Mouse (Mus musculus) hematopoietic stem cell, adult 5-6 weeks (primary cell): ENCODE results near the gene Tmem117. TPM values are rescaled to one million over a fixed set of nuclear protein-coding genes. Genes with fewer than 3 reads are reported as not detected.

ENCODE experiments used
- ATAC-seq, 2 experiments: fragments of 125-278 bp in 1 of 2; replicated peaks in 1 of 2; 2 replicates each; pipeline ENCODE4 v1.8.0; 2016 to 2017; ENCODE audit warnings: inconsistent platforms in 2 of 2, mild to moderate bottlenecking in 2 of 2, moderate number of reproducible peaks in 2 of 2, low read depth in 1 of 2, moderate TSS enrichment in 1 of 2; ENCODE audit not compliant: low FRiP score in 2 of 2, poor library complexity in 2 of 2, severe bottlenecking in 2 of 2, insufficient read depth in 1 of 2, low TSS enrichment in 1 of 2
- total RNA-seq: library from RNA; stranded (forward); fragments of 172-1452, 232-1000 nt; gene quantifications from 2 replicates; pipeline ENCODE4 v1.2.3, GENCODE M21; 2017

Tmem117 gene
- total RNA-seq, 1 experiment from 2014 or later: not detected

DNA sequence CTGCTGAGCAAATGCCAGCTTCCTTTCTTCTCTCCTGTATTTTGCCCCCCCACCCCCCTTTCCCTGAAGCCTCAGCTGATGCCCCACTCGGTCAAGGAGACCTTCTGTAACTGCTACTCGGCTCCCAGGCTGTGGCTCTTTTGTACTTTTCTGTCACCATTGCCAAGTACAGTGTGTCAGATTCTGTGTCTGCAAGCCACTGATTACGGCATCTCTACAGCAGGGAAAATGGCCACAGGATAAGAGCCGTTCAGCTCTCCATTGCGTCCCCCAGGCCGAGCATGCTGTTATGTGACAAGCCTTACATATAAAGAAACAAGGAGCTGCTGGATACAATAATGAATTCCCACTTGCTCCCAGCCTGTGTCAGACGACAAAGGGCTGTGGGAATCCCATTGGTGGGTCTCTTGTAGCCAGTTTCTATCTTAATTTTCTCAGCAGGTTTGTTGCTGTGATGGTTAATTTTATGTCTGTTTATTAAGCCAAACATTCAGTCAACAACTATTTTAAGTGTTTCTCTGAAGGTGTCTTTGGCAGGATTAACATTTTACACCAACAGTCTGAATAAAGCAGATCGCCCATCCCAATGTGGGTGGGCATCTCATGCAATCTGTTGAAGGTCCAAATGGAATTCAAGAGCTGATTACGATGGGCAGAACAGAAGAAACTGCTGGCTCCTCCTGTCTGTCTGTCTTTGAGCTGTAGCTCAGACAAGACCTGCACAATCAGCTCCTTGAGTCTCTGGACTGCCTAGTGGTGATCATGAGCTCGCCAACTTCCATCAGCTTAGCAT lies 508.2 kb downstream of the Tmem117 start:
- ATAC-seq: no peak

DNA sequence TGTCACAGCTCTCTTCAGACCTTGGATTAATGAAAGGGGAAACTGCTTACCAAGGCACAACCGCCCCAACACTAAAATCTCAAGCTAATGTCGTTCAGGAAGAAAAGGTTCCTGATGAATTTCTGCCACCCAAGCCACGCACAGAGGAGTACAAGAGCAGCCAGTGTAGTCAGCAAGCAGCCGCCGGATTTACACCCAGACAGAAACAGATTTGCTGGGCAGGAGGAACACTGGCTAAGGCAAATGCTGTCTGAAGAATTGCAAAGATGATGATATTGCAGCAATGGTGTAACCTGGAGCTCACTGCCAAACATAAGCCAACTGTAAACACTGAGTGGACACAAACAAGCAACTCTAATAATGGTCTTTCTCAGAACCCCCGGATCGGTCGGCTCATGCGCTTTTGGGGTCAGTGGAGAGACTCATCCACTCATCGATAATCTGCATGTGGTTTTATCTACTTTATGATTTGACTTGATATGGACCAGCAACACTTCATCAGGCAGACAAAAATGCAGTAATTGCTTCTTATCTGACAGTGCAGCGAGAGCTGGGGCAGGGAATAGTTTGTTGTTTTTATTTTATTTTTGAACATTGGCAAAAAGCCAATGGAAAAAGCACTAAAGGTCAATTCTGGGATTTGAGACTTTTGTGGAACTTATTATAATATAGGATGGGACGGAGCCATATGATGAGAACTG lies 509.8 kb downstream of the Tmem117 start:
- ATAC-seq: no peak

DNA sequence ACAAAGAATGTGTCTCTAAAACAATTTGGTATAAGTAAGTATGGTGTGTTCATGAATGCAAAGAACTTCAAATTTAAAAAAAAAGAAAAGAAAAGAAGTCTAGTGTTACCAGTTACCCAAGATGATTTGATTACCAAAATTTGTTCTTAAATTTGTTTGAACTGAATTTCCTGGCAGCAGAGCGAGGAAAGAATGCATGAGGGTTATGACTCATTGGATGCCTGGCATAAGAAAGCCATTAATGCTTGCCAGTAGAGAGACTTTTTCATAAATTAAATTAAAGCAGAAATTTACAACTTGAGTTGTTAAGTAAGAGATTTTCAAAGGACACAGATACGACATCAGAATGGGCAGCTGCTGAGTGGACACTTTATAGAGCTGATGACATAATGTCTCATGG lies 515.1 kb downstream of the Tmem117 start:
- ATAC-seq: no peak

DNA sequence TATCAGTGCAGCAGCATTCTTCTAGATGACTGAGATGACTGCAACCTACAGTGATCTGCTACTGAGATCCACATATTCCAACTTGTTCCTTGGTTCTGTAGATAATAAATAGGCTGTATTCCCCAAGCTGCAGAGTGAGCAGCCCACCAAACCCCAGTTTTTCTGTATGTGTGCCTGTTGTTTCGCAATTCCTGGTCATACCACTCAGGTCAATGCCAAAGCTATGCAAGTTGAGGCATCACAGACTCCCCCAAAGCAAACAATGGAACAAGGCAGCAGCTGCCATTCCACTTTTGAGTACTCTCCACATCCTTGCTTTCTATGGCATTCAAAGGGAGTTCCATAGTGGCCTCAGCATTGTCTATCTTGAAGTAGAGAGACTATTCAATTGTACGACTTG lies 516.1 kb downstream of the Tmem117 start:
- ATAC-seq: no peak

Other genes starting within 250 kb of the Tmem117 start
- not detected in 2 replicates for gene Adamts20, start 163.8 kb upstream of the Tmem117 start, total RNA-seq
- gene Pus7l, start 85.7 kb upstream of the Tmem117 start, total RNA-seq: 15.3 and 15.9 TPM in 2 replicates
- gene Irak4, start 85.6 kb upstream of the Tmem117 start, total RNA-seq: 23.5 and 29.9 TPM in 2 replicates
- 34.8 and 55.3 TPM in 2 replicates for gene Twf1, start 39.3 kb upstream of the Tmem117 start, total RNA-seq